Mouse (Mus musculus): Measurements from ENCODE around the gene Usp35. TPM values are rescaled to one million over a fixed set of nuclear protein-coding genes. Genes with fewer than 3 reads are reported as not detected.

Usp35 gene
- polyA plus RNA-seq, 1 experiment: 13.0 TPM

DNA sequence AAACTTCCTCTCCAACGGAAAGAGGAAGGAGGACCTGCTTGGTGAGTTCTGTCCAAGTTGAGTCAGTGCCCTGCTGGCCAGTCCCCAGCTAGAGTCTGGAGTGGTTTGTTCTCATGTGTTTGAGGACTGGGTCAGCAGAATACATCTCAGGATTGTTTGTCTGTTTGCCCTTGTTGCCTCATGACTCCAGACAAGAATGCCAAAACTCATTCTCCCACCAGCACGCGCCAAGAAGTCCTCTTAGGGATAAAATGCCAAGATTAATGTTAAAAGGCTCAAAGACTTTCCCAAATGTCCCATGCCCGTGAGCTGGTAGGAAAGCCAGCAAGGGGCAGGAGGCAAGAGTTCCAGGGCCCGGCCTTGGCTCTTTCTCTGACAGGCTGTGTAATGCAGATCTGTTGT is 25.1 kb upstream of the Usp35 start:
- DNase-seq (ENCODE audit: low read depth): no peak
- no peak for TF ChIP-seq POLR2A (IDR thresholded peaks at IDR 0.05; ENCODE audit: borderline replicate concordance, extremely low read depth, insufficient read depth, insufficient read length, poor library complexity, severe bottlenecking)
- no peak for TF ChIP-seq CTCF (IDR thresholded peaks at IDR 0.05; ENCODE audit: borderline replicate concordance, extremely low read depth, insufficient read depth, insufficient read length)

GRCm38 (mm10) chr7:97356253-97356652 is 24.4 kb upstream of the Usp35 start:
- no peak for DNase-seq (ENCODE audit: low read depth)
- TF ChIP-seq POLR2A (IDR thresholded peaks at IDR 0.05; ENCODE audit: borderline replicate concordance, extremely low read depth, insufficient read depth, insufficient read length, poor library complexity, severe bottlenecking) (no peak), CTCF (IDR thresholded peaks at IDR 0.05; ENCODE audit: borderline replicate concordance, extremely low read depth, insufficient read depth, insufficient read length) (no peak)

- TF ChIP-seq CTCF (IDR thresholded peaks at IDR 0.05; ENCODE audit: borderline replicate concordance, extremely low read depth, insufficient read depth, insufficient read length) (no peak), POLR2A (IDR thresholded peaks at IDR 0.05; ENCODE audit: borderline replicate concordance, extremely low read depth, insufficient read depth, insufficient read length, poor library complexity, severe bottlenecking) (no peak)
- DNase-seq (ENCODE audit: low read depth): no peak
Measured at GRCm38 (mm10) chr7:97355068-97355841, 23.4 kb upstream of the Usp35 start.

- no peak for DNase-seq (ENCODE audit: low read depth)
- TF ChIP-seq CTCF (IDR thresholded peaks at IDR 0.05; ENCODE audit: borderline replicate concordance, extremely low read depth, insufficient read depth, insufficient read length): no peak
- TF ChIP-seq POLR2A (IDR thresholded peaks at IDR 0.05; ENCODE audit: borderline replicate concordance, extremely low read depth, insufficient read depth, insufficient read length, poor library complexity, severe bottlenecking): no peak
Measured at GRCm38 (mm10) chr7:97353356-97353755, 21.5 kb upstream of the Usp35 start.

DNA sequence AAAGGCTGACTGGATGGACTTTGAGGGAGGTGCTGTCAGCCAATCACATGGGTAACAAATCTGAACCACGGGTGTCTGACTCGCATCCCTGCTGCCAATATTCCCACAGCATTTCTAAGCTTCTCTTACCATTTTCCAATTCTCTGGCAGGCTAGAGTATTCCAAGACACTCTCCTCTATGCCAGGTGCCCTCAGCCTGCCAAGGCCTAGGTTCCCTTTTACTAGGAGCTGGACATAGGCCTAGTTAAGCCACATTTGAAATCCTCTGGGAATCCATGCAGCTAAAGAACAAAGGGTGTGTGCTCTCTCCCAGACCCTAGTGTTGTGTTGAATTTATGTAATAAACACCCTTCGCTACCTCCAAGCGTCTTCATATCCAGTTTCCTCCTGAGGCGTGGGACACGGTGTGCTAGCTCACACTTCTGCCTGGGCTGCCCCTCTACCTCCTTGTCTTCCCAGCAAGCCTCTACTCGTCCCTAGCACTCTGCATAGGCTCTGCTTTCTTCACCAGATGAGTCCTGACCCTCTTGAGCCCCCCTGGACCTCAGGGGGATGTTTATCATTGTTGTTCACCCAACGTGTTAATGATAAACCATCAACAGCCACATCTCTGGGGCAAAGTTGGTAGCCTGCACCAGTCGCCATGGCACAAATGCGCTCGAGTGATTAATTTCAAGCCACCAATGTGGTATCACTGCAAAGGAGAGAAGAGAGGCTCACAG is 20.1 kb upstream of the Usp35 start:
- DNase-seq (ENCODE audit: low read depth): no peak
- TF ChIP-seq CTCF (IDR thresholded peaks at IDR 0.05; ENCODE audit: borderline replicate concordance, extremely low read depth, insufficient read depth, insufficient read length) (no peak), POLR2A (IDR thresholded peaks at IDR 0.05; ENCODE audit: borderline replicate concordance, extremely low read depth, insufficient read depth, insufficient read length, poor library complexity, severe bottlenecking) (no peak)

DNA sequence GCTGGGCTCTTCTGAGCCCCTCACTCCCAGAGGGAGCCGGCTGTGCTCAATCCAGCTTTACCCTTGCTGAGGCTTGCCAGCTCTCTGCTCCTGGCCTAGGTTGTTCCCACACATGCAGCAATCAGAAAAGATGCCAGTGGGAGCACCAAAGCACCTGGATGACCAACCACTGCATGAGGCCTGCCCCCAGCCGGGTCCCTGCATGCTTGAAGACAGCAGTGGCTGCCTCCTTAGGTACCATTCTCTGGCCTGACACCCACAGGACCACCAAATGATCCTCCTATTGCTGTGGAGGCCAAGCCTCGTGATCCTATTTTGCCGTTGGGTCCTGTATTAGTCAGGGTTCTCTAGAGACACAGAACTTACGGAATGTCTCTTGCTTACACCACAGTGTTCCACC is 19.1 kb upstream of the Usp35 start:
- no peak for DNase-seq (ENCODE audit: low read depth)
- no peak for TF ChIP-seq POLR2A (IDR thresholded peaks at IDR 0.05; ENCODE audit: borderline replicate concordance, extremely low read depth, insufficient read depth, insufficient read length, poor library complexity, severe bottlenecking)
- no peak for TF ChIP-seq CTCF (IDR thresholded peaks at IDR 0.05; ENCODE audit: borderline replicate concordance, extremely low read depth, insufficient read depth, insufficient read length)

- no peak for TF ChIP-seq POLR2A (IDR thresholded peaks at IDR 0.05; ENCODE audit: borderline replicate concordance, extremely low read depth, insufficient read depth, insufficient read length, poor library complexity, severe bottlenecking)
- no peak for TF ChIP-seq CTCF (IDR thresholded peaks at IDR 0.05; ENCODE audit: borderline replicate concordance, extremely low read depth, insufficient read depth, insufficient read length)
- DNase-seq (ENCODE audit: low read depth): no peak
Measured at GRCm38 (mm10) chr7:97349438-97349837, 17.6 kb upstream of the Usp35 start.

GRCm38 (mm10) chr7:97348836-97349235 is 17.0 kb upstream of the Usp35 start:
- DNase-seq (ENCODE audit: low read depth): no peak
- no peak for TF ChIP-seq POLR2A (IDR thresholded peaks at IDR 0.05; ENCODE audit: borderline replicate concordance, extremely low read depth, insufficient read depth, insufficient read length, poor library complexity, severe bottlenecking)

DNA sequence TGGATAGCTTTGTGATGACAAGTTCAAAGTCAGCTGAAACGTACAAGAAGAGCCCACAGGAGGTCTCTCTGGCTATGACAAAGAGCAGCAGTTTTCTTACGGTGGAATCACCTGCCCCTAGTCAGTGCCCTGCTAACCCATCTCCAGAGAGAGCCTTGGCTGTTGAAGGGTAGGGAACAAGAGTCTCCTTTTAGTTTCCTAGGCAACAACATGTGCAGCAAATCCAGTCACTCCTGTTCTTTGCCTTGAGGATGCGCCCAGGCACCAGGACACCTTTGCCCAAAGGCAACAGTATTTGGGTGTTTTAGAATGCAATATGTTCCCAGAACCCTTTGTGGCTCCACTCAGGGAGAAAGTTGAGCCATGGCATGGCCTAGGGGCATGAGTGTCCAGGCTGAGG is 16.5 kb upstream of the Usp35 start:
- DNase-seq (ENCODE audit: low read depth): no peak
- TF ChIP-seq CTCF (IDR thresholded peaks at IDR 0.05; ENCODE audit: borderline replicate concordance, extremely low read depth, insufficient read depth, insufficient read length) (no peak), POLR2A (IDR thresholded peaks at IDR 0.05; ENCODE audit: borderline replicate concordance, extremely low read depth, insufficient read depth, insufficient read length, poor library complexity, severe bottlenecking) (no peak)

DNA sequence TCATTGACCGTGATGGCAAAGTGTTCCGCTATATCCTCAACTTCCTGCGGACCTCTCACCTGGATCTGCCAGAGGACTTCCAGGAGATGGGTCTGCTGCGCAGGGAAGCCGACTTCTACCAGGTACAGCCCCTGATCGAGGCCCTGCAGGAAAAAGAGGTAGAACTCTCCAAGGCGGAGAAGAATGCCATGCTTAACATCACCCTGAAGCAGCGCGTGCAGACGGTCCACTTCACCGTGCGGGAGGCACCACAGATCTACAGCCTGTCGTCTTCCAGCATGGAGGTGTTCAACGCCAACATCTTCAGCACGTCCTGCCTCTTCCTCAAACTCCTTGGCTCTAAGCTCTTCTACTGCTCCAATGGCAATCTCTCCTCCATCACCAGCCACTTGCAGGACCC is 15.6 kb upstream of the Usp35 start:
- TF ChIP-seq POLR2A (IDR thresholded peaks at IDR 0.05; ENCODE audit: borderline replicate concordance, extremely low read depth, insufficient read depth, insufficient read length, poor library complexity, severe bottlenecking) (no peak), CTCF (IDR thresholded peaks at IDR 0.05; ENCODE audit: borderline replicate concordance, extremely low read depth, insufficient read depth, insufficient read length) (no peak)
- no peak for DNase-seq (ENCODE audit: low read depth)

- no peak for DNase-seq (ENCODE audit: low read depth)
- TF ChIP-seq POLR2A (IDR thresholded peaks at IDR 0.05; ENCODE audit: borderline replicate concordance, extremely low read depth, insufficient read depth, insufficient read length, poor library complexity, severe bottlenecking): no peak
- no peak for TF ChIP-seq CTCF (IDR thresholded peaks at IDR 0.05; ENCODE audit: borderline replicate concordance, extremely low read depth, insufficient read depth, insufficient read length)
Measured at GRCm38 (mm10) chr7:97346822-97347166, 15.0 kb upstream of the Usp35 start.
